In the genomic region with DNA sequence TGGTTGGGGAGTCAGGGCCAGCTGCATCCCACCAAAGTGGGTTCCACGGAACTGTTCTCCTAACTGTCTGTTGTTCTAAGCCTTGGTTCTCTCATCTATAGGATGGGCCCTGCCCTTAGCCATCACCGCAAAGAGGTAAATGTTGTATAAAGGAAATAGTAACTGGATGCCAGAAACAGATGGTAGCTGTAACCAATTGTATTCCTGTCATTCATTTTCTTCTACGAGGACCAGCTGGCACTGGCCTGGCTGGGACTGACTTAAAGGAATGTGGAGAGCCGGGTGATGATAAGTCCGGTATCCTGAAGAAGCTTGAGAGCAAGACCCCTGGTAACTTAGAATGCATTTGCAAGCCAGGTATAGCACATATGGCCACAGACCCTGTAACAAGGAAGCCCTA, we compare ENCODE assay signal across 15 mouse cellular contexts.
A peak's percentile ranks its signal among the peaks of the same experiment; 100 is the strongest.
DNase-seq lines count a peak whose midpoint lies in the region; ATAC-seq and TF ChIP-seq lines count a peak whose summit lies in the region.
"Had no signal": no experiment of that assay in that cellular context is flagged by ENCODE, and none has a peak within 500 bp of the region (broad histone marks: within the 10 kb centered on the region; RNA-seq: fewer than 3 reads in every experiment).

No protein-coding gene starts in this region.

- H3K36me3 ChIP-seq in forebrain, embryonic 10.5 days (replicated peaks): no peaks in the 10 kb centered on the region
- H3K36me3 ChIP-seq in forebrain, postnatal 0 days (ENCODE audit: insufficient read depth): no peaks in the 10 kb centered on the region
- no peaks in the 10 kb centered on the region for H3K36me3 ChIP-seq in midbrain, embryonic 14.5 days (ENCODE audit: control insufficient read depth, insufficient read depth, low read length)
- H3K36me3 ChIP-seq in midbrain, embryonic 15.5 days (replicated peaks): no peaks in the 10 kb centered on the region
- H3K36me3 ChIP-seq in embryonic facial prominence, embryonic 14.5 days (ENCODE audit: control insufficient read depth, insufficient read depth, low read length): no peaks in the 10 kb centered on the region
- no peaks in the 10 kb centered on the region for H3K36me3 ChIP-seq in neural tube, embryonic 13.5 days
- H3K36me3 ChIP-seq: heart, embryonic 12.5 days; limb, embryonic 12.5 days had no signal

- 71% methylated on average over 5 of the region's 5 CpGs for WGBS in forebrain, embryonic 10.5 days
- 46% methylated on average over 5 of the region's 5 CpGs for WGBS in forebrain, postnatal 0 days
- WGBS in midbrain, embryonic 14.5 days: 62% methylated on average over 5 of the region's 5 CpGs
- 60% methylated on average over 5 of the region's 5 CpGs for WGBS in midbrain, embryonic 15.5 days
- WGBS in embryonic facial prominence, embryonic 14.5 days: 27% methylated on average over 5 of the region's 5 CpGs
- 35% methylated on average over 5 of the region's 5 CpGs for WGBS in neural tube, embryonic 13.5 days

- ATAC-seq in forebrain, postnatal 0 days: no peak
- ATAC-seq in midbrain, embryonic 14.5 days (ENCODE audit: low FRiP score, low TSS enrichment): no peak
- no peak for ATAC-seq in midbrain, embryonic 15.5 days (replicated peaks)
- peak; percentile 33; the same call in 1 of the 2 replicates for ATAC-seq in embryonic facial prominence, embryonic 14.5 days (ENCODE audit: low read depth)
- ATAC-seq in neural tube, embryonic 13.5 days (ENCODE audit: low read depth): no peak

- no peak overlapping the region for H3K4me2 ChIP-seq in forebrain, postnatal 0 days (ENCODE audit: low read depth)
- H3K4me2 ChIP-seq in midbrain, embryonic 14.5 days (ENCODE audit: low read length): peak overlapping the region; percentile 27; the same call in 1 of the 2 replicates
- no peak overlapping the region for H3K4me2 ChIP-seq in midbrain, embryonic 15.5 days
- no peak overlapping the region for H3K4me2 ChIP-seq in embryonic facial prominence, embryonic 14.5 days (ENCODE audit: low read depth, low read length)
- H3K4me2 ChIP-seq in neural tube, embryonic 13.5 days: no peak overlapping the region
- H3K4me2 ChIP-seq: heart, embryonic 12.5 days; limb, embryonic 12.5 days had no signal

- no peak for TF ChIP-seq CTCF in forebrain, postnatal 0 days (IDR thresholded peaks at IDR 0.05; ENCODE audit: low read depth)

- H3K4me1 ChIP-seq in forebrain, embryonic 10.5 days: peaks cover 26% of the 10 kb centered on the region
- H3K4me1 ChIP-seq in forebrain, postnatal 0 days (ENCODE audit: insufficient read depth): peaks cover 10% of the 10 kb centered on the region; the same call in 1 of the 2 replicates
- H3K4me1 ChIP-seq in midbrain, embryonic 14.5 days (ENCODE audit: control insufficient read depth, insufficient read depth, low read length): peaks cover 11% of the 10 kb centered on the region
- H3K4me1 ChIP-seq in midbrain, embryonic 15.5 days: peaks cover 15% of the 10 kb centered on the region
- H3K4me1 ChIP-seq in embryonic facial prominence, embryonic 14.5 days (ENCODE audit: control insufficient read depth, insufficient read depth, low read length): peaks cover 8% of the 10 kb centered on the region
- peaks cover 27% of the 10 kb centered on the region for H3K4me1 ChIP-seq in neural tube, embryonic 13.5 days (replicated peaks)

- no peak for DNase-seq in forebrain, embryonic 10.5 days (ENCODE audit: extremely low spot score, low spot score)
- DNase-seq in forebrain, postnatal 0 days: no peak
- no peak for DNase-seq in midbrain, embryonic 14.5 days
- no peak for DNase-seq in embryonic facial prominence, embryonic 14.5 days (ENCODE audit: low spot score)
- DNase-seq in retina, embryonic 14.5 days (ENCODE audit: low spot score): no peak
- no peak for DNase-seq in frontal cortex, postnatal 10 days (ENCODE audit: low spot score in 2 of 2)
- DNase-seq: adrenal gland, adult 2 months; kidney, adult 8-10 months; layer of hippocampus, postnatal 36 days; lung, postnatal 14 days had no signal

- peaks cover 60% of the 10 kb centered on the region for H3K27me3 ChIP-seq in forebrain, embryonic 10.5 days (ENCODE audit: poor library complexity, severe bottlenecking)
- peaks cover 7% of the 10 kb centered on the region; the same call in 1 of the 2 replicates for H3K27me3 ChIP-seq in forebrain, postnatal 0 days (ENCODE audit: insufficient read depth, low read length)
- no peaks in the 10 kb centered on the region for H3K27me3 ChIP-seq in midbrain, embryonic 14.5 days (ENCODE audit: control insufficient read depth, insufficient read depth, low read length)
- H3K27me3 ChIP-seq in midbrain, embryonic 15.5 days (replicated peaks): no peaks in the 10 kb centered on the region
- H3K27me3 ChIP-seq in embryonic facial prominence, embryonic 14.5 days (replicated peaks; ENCODE audit: control insufficient read depth, insufficient read depth, low read length): no peaks in the 10 kb centered on the region
- no peaks in the 10 kb centered on the region for H3K27me3 ChIP-seq in neural tube, embryonic 13.5 days
- H3K27me3 ChIP-seq: heart, embryonic 12.5 days had no signal

- peak overlapping the region; percentile 40; the same call in 1 of the 2 replicates for H3K27ac ChIP-seq in forebrain, embryonic 10.5 days
- H3K27ac ChIP-seq in forebrain, postnatal 0 days (ENCODE audit: low read depth, low read length): no peak overlapping the region
- H3K27ac ChIP-seq in midbrain, embryonic 14.5 days (replicated peaks; ENCODE audit: low read depth, low read length): 0 out of 2 replicates have a peak overlapping the region, but pooled peaks have one; percentile 4
- no peak overlapping the region for H3K27ac ChIP-seq in midbrain, embryonic 15.5 days
- H3K27ac ChIP-seq in embryonic facial prominence, embryonic 14.5 days (replicated peaks; ENCODE audit: low read depth, low read length): no peak overlapping the region
- H3K27ac ChIP-seq in neural tube, embryonic 13.5 days (replicated peaks): 0 out of 2 replicates have a peak overlapping the region, but pooled peaks have one; percentile 61
- H3K27ac ChIP-seq: limb, embryonic 12.5 days; liver, embryonic 14.5 days had no signal

- no peak overlapping the region for H3K4me3 ChIP-seq in forebrain, embryonic 10.5 days
- H3K4me3 ChIP-seq in forebrain, postnatal 0 days (ENCODE audit: low read depth, low read length): no peak overlapping the region
- no peak overlapping the region for H3K4me3 ChIP-seq in midbrain, embryonic 14.5 days (replicated peaks; ENCODE audit: low read depth, low read length)
- no peak overlapping the region for H3K4me3 ChIP-seq in midbrain, embryonic 15.5 days
- no peak overlapping the region for H3K4me3 ChIP-seq in embryonic facial prominence, embryonic 14.5 days (ENCODE audit: low read depth, low read length)
- H3K4me3 ChIP-seq in neural tube, embryonic 13.5 days: no peak overlapping the region
- H3K4me3 ChIP-seq: heart, embryonic 12.5 days; limb, embryonic 12.5 days had no signal

- no peak overlapping the region for H3K9ac ChIP-seq in forebrain, postnatal 0 days
- H3K9ac ChIP-seq in midbrain, embryonic 14.5 days (replicated peaks; ENCODE audit: low read length): no peak overlapping the region
- no peak overlapping the region for H3K9ac ChIP-seq in midbrain, embryonic 15.5 days
- H3K9ac ChIP-seq in embryonic facial prominence, embryonic 14.5 days (ENCODE audit: low read depth, low read length): no peak overlapping the region
- no peak overlapping the region for H3K9ac ChIP-seq in neural tube, embryonic 13.5 days
- H3K9ac ChIP-seq: heart, embryonic 12.5 days; limb, embryonic 12.5 days; liver, embryonic 14.5 days had no signal

- no peaks in the 10 kb centered on the region for H3K9me3 ChIP-seq in forebrain, embryonic 10.5 days
- no peaks in the 10 kb centered on the region for H3K9me3 ChIP-seq in forebrain, postnatal 0 days (ENCODE audit: low read length)
- no peaks in the 10 kb centered on the region for H3K9me3 ChIP-seq in midbrain, embryonic 14.5 days (ENCODE audit: control insufficient read depth, low read length)
- H3K9me3 ChIP-seq in midbrain, embryonic 15.5 days: no peaks in the 10 kb centered on the region
- no peaks in the 10 kb centered on the region for H3K9me3 ChIP-seq in embryonic facial prominence, embryonic 14.5 days (ENCODE audit: control insufficient read depth, low read length)
- no peaks in the 10 kb centered on the region for H3K9me3 ChIP-seq in neural tube, embryonic 13.5 days
- H3K9me3 ChIP-seq: heart, embryonic 12.5 days; limb, embryonic 12.5 days had no signal

Comparison
In these comparisons a context has a peak if more than half of its experiments do, and no peak if none do; other contexts are left out.
1. H3K27ac ChIP-seq: peak in forebrain, embryonic 10.5 days (single experiment), midbrain, embryonic 14.5 days (single experiment) and neural tube, embryonic 13.5 days (single experiment); none in forebrain, postnatal 0 days (single experiment), midbrain, embryonic 15.5 days (single experiment) and embryonic facial prominence, embryonic 14.5 days (single experiment).